ENCODE assay signal across 12 mouse cellular contexts in the genomic region with DNA sequence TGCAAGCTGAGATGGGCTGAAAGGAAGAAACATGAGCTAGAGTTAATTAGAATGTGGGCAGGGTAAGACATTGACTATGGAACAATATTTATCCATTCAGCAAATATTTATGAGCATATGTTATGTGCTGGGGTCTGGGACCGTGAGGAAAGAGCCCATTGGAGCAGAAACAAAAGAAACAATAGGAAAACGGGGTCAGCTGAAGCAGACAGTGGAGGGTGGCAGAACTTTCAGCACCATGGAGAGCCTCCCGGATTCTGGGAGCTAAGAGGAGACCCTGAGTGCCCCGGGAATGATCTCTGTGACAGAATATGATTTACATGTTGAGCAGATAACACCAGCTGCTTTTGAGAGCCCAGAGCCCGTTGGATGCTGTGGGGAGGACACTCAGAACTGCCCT. TPM values are rescaled to one million over a fixed set of nuclear protein-coding genes. Genes with fewer than 3 reads are reported as not detected.
DNase-seq lines count a peak whose midpoint lies in the region; ATAC-seq and TF ChIP-seq lines count a peak whose summit lies in the region.
"Had no signal": no experiment of that assay in that cellular context is flagged by ENCODE, and none has a peak within 500 bp of the region (broad histone marks: within the 10 kb centered on the region; RNA-seq: fewer than 3 reads in every experiment).

No protein-coding gene starts in this region.

- peak; percentile 70 for DNase-seq in lung, embryonic 14.5 days
- no peak for DNase-seq in lung, adult 18-20 months
- peak; percentile 55 for DNase-seq in brain, embryonic 14.5 days (ENCODE audit: low read depth)
- no peak for DNase-seq in left cerebral cortex, adult 8-10 months (ENCODE audit: low spot score in 2 of 2)
- DNase-seq: right cerebral cortex, postnatal 14 days had no signal

- no peak overlapping the region for H3K4me2 ChIP-seq in lung, embryonic 14.5 days
- no peak overlapping the region for H3K4me2 ChIP-seq in forebrain, embryonic 13.5 days
- 0 out of 2 replicates have a peak overlapping the region, but pooled peaks have one; percentile 11 for H3K4me2 ChIP-seq in midbrain, embryonic 13.5 days (replicated peaks)
- H3K4me2 ChIP-seq: kidney, embryonic 15.5 days; limb, embryonic 15.5 days had no signal

- no peaks in the 10 kb centered on the region for H3K4me1 ChIP-seq in lung, embryonic 14.5 days (ENCODE audit: insufficient read depth)
- H3K4me1 ChIP-seq in forebrain, embryonic 13.5 days: peaks cover 34% of the 10 kb centered on the region
- peaks cover 35% of the 10 kb centered on the region for H3K4me1 ChIP-seq in midbrain, embryonic 13.5 days (replicated peaks)
- H3K4me1 ChIP-seq: heart, embryonic 10.5 days; kidney, embryonic 15.5 days; limb, embryonic 15.5 days had no signal

- H3K27ac ChIP-seq in lung, embryonic 14.5 days (ENCODE audit: low read depth): no peak overlapping the region
- H3K27ac ChIP-seq in forebrain, embryonic 13.5 days: peak overlapping the region; percentile 25
- peak overlapping the region; percentile 73 for H3K27ac ChIP-seq in midbrain, embryonic 13.5 days
- H3K27ac ChIP-seq: heart, embryonic 10.5 days; kidney, embryonic 15.5 days; limb, embryonic 15.5 days had no signal

- H3K9me3 ChIP-seq in lung, embryonic 14.5 days (ENCODE audit: low read depth, low read length): no peaks in the 10 kb centered on the region
- H3K9me3 ChIP-seq in forebrain, embryonic 13.5 days (replicated peaks): peaks cover 13% of the 10 kb centered on the region
- H3K9me3 ChIP-seq in midbrain, embryonic 13.5 days: peaks cover 11% of the 10 kb centered on the region
- H3K9me3 ChIP-seq: heart, embryonic 10.5 days; limb, embryonic 15.5 days had no signal

- no peaks in the 10 kb centered on the region for H3K27me3 ChIP-seq in lung, embryonic 14.5 days (ENCODE audit: insufficient read depth, low read length)
- H3K27me3 ChIP-seq in forebrain, embryonic 13.5 days: no peaks in the 10 kb centered on the region
- H3K27me3 ChIP-seq in midbrain, embryonic 13.5 days: no peaks in the 10 kb centered on the region
- H3K27me3 ChIP-seq: kidney, embryonic 15.5 days; limb, embryonic 15.5 days had no signal

- no peaks in the 10 kb centered on the region for H3K36me3 ChIP-seq in lung, embryonic 14.5 days (ENCODE audit: insufficient read depth)
- H3K36me3 ChIP-seq in forebrain, embryonic 13.5 days (ENCODE audit: poor library complexity, severe bottlenecking): peaks cover 30% of the 10 kb centered on the region
- H3K36me3 ChIP-seq in midbrain, embryonic 13.5 days: peaks cover 22% of the 10 kb centered on the region
- H3K36me3 ChIP-seq: heart, embryonic 10.5 days; kidney, embryonic 15.5 days; limb, embryonic 15.5 days had no signal

- ATAC-seq in lung, embryonic 14.5 days (ENCODE audit: insufficient read depth): no peak
- peak; percentile 36; the same call in 1 of the 2 replicates for ATAC-seq in forebrain, embryonic 13.5 days
- peak; percentile 46; the same call in 1 of the 2 replicates for ATAC-seq in midbrain, embryonic 13.5 days
- ATAC-seq in megakaryocyte-erythroid progenitor cell, adult 5-6 weeks (replicated peaks; ENCODE audit: low FRiP score, low TSS enrichment, poor library complexity, severe bottlenecking): no peak

- WGBS in lung, embryonic 14.5 days: 8% methylated on average over 5 of the region's 5 CpGs
- WGBS in forebrain, embryonic 13.5 days: 6% methylated on average over 5 of the region's 5 CpGs
- 0% methylated on average over 5 of the region's 5 CpGs for WGBS in midbrain, embryonic 13.5 days

- H3K9ac ChIP-seq in lung, embryonic 14.5 days: no peak overlapping the region
- no peak overlapping the region for H3K9ac ChIP-seq in forebrain, embryonic 13.5 days
- no peak overlapping the region for H3K9ac ChIP-seq in midbrain, embryonic 13.5 days (replicated peaks)
- H3K9ac ChIP-seq: kidney, embryonic 15.5 days; limb, embryonic 15.5 days had no signal

- TF ChIP-seq CTCF in lung, embryonic 14.5 days (IDR thresholded peaks at IDR 0.05; ENCODE audit: low read depth): no peak
- no peak for TF ChIP-seq CTCF in brain, embryonic 14.5 days (IDR thresholded peaks at IDR 0.05; ENCODE audit: borderline replicate concordance, extremely low read depth, insufficient read depth, insufficient read length)

- no peak overlapping the region for H3K4me3 ChIP-seq in lung, embryonic 14.5 days (ENCODE audit: low read depth, low read length)
- no peak overlapping the region for H3K4me3 ChIP-seq in forebrain, embryonic 13.5 days
- no peak overlapping the region for H3K4me3 ChIP-seq in midbrain, embryonic 13.5 days (replicated peaks)
- H3K4me3 ChIP-seq: heart, embryonic 10.5 days; kidney, embryonic 15.5 days; limb, embryonic 15.5 days had no signal

- TF ChIP-seq POLR2A in brain, embryonic 14.5 days (IDR thresholded peaks at IDR 0.05; ENCODE audit: borderline replicate concordance, extremely low read depth, insufficient read depth, insufficient read length, poor library complexity, severe bottlenecking): no peak

RNA-seq across cellular contexts. Expression of a gene that starts 37.7 kb away (rescaled TPM):
- 0.18 and 0.39 TPM in 2 replicates for polyA plus RNA-seq in lung, embryonic 14.5 days (2014; fragmentation: Nextera tagmentation; extraction: Ambion mirVana)
- 33.3 and 42.0 TPM in 2 replicates for polyA plus RNA-seq in brain, embryonic 14.5 days (2012; rRNA removed)
- 26.3 and 28.5 TPM in 2 replicates for polyA plus RNA-seq in forebrain, embryonic 13.5 days (2015; fragmentation: Nextera tagmentation; extraction: Ambion mirVana)
- 21.7 and 22.5 TPM in 2 replicates for polyA plus RNA-seq in midbrain, embryonic 13.5 days (2015; fragmentation: Nextera tagmentation; extraction: Ambion mirVana)
- total RNA-seq in left cerebral cortex, adult 8-10 months (2022): 10 to 100 TPM; 23.7 to 26.4 (median 24.6) TPM
- total RNA-seq in megakaryocyte-erythroid progenitor cell, adult 5-6 weeks (2014; fragmentation: Nextera tagmentation): not detected in 2 replicates
- not detected in 2 replicates for total RNA-seq in megakaryocyte-erythroid progenitor cell, adult 5-6 weeks (2017)
- total RNA-seq: monocyte, adult 5-6 weeks had no signal

Comparison
In these comparisons a context has a peak if more than half of its experiments do, and no peak if none do; other contexts are left out.
1. DNase-seq: peak in lung, embryonic 14.5 days (single experiment) and brain, embryonic 14.5 days (single experiment); none in lung, adult 18-20 months (0 of 2) and left cerebral cortex, adult 8-10 months (0 of 2).
2. ATAC-seq: peak in forebrain, embryonic 13.5 days (single experiment) and midbrain, embryonic 13.5 days (single experiment); none in lung, embryonic 14.5 days (single experiment) and megakaryocyte-erythroid progenitor cell, adult 5-6 weeks (single experiment).
3. RNA of a gene that starts 37.7 kb away (polyA plus RNA-seq): 33.3 to 42.0 TPM in brain, embryonic 14.5 days, 26.3 to 28.5 TPM in forebrain, embryonic 13.5 days and 21.7 to 22.5 TPM in midbrain, embryonic 13.5 days; 0.18 to 0.39 TPM in lung, embryonic 14.5 days; every median in the first group is over 10 times any median in the second.